Mouse (Mus musculus): ENCODE results near the gene Gm12184.
A peak's percentile ranks its signal among the peaks of the same experiment; 100 is the strongest.
"Not testable (repeated sequence)": the region's sequence is repeated elsewhere in the genome, so short reads cannot be mapped to it uniquely, and the experiment has no call there.

Gm12184 gene

GRCm38 (mm10) chr11:48846881-48847280, 20.4 kb upstream of the Gm12184 start:
- DNase-seq (ENCODE audit: low spot score): no peak

- DNase-seq (ENCODE audit: low spot score): not testable (repeated sequence)
Measured at GRCm38 (mm10) chr11:48846362-48846761, 19.9 kb upstream of the Gm12184 start.

GRCm38 (mm10) chr11:48845244-48845815, 18.9 kb upstream of the Gm12184 start:
- no peak for DNase-seq (ENCODE audit: low spot score)

- DNase-seq (ENCODE audit: low spot score): no peak
Measured at GRCm38 (mm10) chr11:48844309-48844708, 17.9 kb upstream of the Gm12184 start.

GRCm38 (mm10) chr11:48843202-48843601, 16.7 kb upstream of the Gm12184 start:
- DNase-seq (ENCODE audit: low spot score): no peak

GRCm38 (mm10) chr11:48842378-48842792, 15.9 kb upstream of the Gm12184 start:
- no peak for DNase-seq (ENCODE audit: low spot score)

- DNase-seq (ENCODE audit: low spot score): no peak
Measured at GRCm38 (mm10) chr11:48841213-48841612, 14.8 kb upstream of the Gm12184 start.

GRCm38 (mm10) chr11:48840805-48841204, 14.3 kb upstream of the Gm12184 start:
- DNase-seq (ENCODE audit: low spot score): no peak

GRCm38 (mm10) chr11:48838879-48839680, 12.6 kb upstream of the Gm12184 start:
- no peak for DNase-seq (ENCODE audit: low spot score)

GRCm38 (mm10) chr11:48838181-48838797, 11.8 kb upstream of the Gm12184 start:
- peak; percentile 28 for DNase-seq (ENCODE audit: low spot score)

- peak; percentile 40 for DNase-seq (ENCODE audit: low spot score)
Measured at GRCm38 (mm10) chr11:48837310-48838180, 11.1 kb upstream of the Gm12184 start.

- DNase-seq (ENCODE audit: low spot score): no peak
Measured at GRCm38 (mm10) chr11:48836990-48837309, 10.5 kb upstream of the Gm12184 start.

- no peak for DNase-seq (ENCODE audit: low spot score)
Measured at GRCm38 (mm10) chr11:48835923-48836322, 9.5 kb upstream of the Gm12184 start.

- peak; percentile 91 for DNase-seq (ENCODE audit: low spot score)
Measured at GRCm38 (mm10) chr11:48833731-48834639, 7.5 kb upstream of the Gm12184 start.

- no peak for DNase-seq (ENCODE audit: low spot score)
Measured at GRCm38 (mm10) chr11:48833078-48833730, 6.7 kb upstream of the Gm12184 start.

GRCm38 (mm10) chr11:48831273-48831672, 4.8 kb upstream of the Gm12184 start:
- DNase-seq (ENCODE audit: low spot score): no peak

- DNase-seq (ENCODE audit: low spot score): no peak
Measured at GRCm38 (mm10) chr11:48830279-48830678, 3.8 kb upstream of the Gm12184 start.

GRCm38 (mm10) chr11:48827926-48828325, 1.5 kb upstream of the Gm12184 start:
- DNase-seq (ENCODE audit: low spot score): no peak

- DNase-seq (ENCODE audit: low spot score): peak; percentile 32
Measured at GRCm38 (mm10) chr11:48826752-48827096, 269 bp upstream of the Gm12184 start.

- no peak for DNase-seq (ENCODE audit: low spot score)
Measured at GRCm38 (mm10) chr11:48824311-48824830, 2.1 kb downstream of the Gm12184 start.

Data from yolk sac, embryonic 10.5 days (tissue).